Mouse (Mus musculus) brain, embryonic 14.5 days (tissue): ENCODE data around the gene Slc1a2. TPM values are rescaled to one million over a fixed set of nuclear protein-coding genes. Genes with fewer than 3 reads are reported as not detected.

Experiments
- DNase-seq: peaks from one replicate; pipeline ENCODE4 v3.0.0-alpha.2; 2011; ENCODE audit warnings: low read depth
- CTCF ChIP-seq: fragments of 200-500 bp; IDR thresholded peaks from 2 replicates; pipeline ENCODE4 v1.5.1; 2012; ENCODE audit warnings: inconsistent platforms, mild to moderate bottlenecking, moderate library complexity, borderline replicate concordance; ENCODE audit not compliant: insufficient read depth, insufficient read length; ENCODE audit errors: extremely low read depth
- POLR2A ChIP-seq: fragments of 200-500 bp; IDR thresholded peaks from 2 replicates; pipeline ENCODE4 v1.6.1; 2012; ENCODE audit warnings: mild to moderate bottlenecking, inconsistent platforms, borderline replicate concordance; ENCODE audit not compliant: poor library complexity, insufficient read depth, insufficient read length, severe bottlenecking; ENCODE audit errors: extremely low read depth
- polyA plus RNA-seq: library from polyadenylated mRNA; depleted of rRNA; stranded (reverse); fragments of >200 nt; gene quantifications from 2 replicates; pipeline ENCODE4 v1.2.3, GENCODE M21; 2012

Gene Slc1a2
- polyA plus RNA-seq, 1 experiment: 46.2 TPM

GRCm38 (mm10) chr2:102801899-102802298, 143.4 kb downstream of the Slc1a2 start:
- no peak for DNase-seq
- no peak for TF ChIP-seq CTCF
- no peak for TF ChIP-seq POLR2A

- no peak for TF ChIP-seq POLR2A
- TF ChIP-seq CTCF: peak; percentile 37; the same call in 1 of the 2 replicates
- DNase-seq: peak; percentile 68
These were observed 145.7 kb downstream of the Slc1a2 start for GRCm38 (mm10) chr2:102804109-102804508.

GRCm38 (mm10) chr2:102805283-102805682, 146.8 kb downstream of the Slc1a2 start:
- no peak for DNase-seq
- TF ChIP-seq POLR2A: no peak

GRCm38 (mm10) chr2:102805761-102806496, 147.5 kb downstream of the Slc1a2 start:
- TF ChIP-seq POLR2A (no peak), CTCF (no peak)
- no peak for DNase-seq

GRCm38 (mm10) chr2:102807633-102808032, 149.2 kb downstream of the Slc1a2 start:
- DNase-seq: peak; percentile 71
- TF ChIP-seq CTCF: no peak
- no peak for TF ChIP-seq POLR2A

GRCm38 (mm10) chr2:102809436-102809835, 151.0 kb downstream of the Slc1a2 start:
- DNase-seq: no peak
- TF ChIP-seq POLR2A (no peak), CTCF (no peak)

GRCm38 (mm10) chr2:102812756-102813155, 154.3 kb downstream of the Slc1a2 start:
- DNase-seq: no peak
- TF ChIP-seq POLR2A: no peak
- no peak for TF ChIP-seq CTCF

- no peak for TF ChIP-seq CTCF
- TF ChIP-seq POLR2A: no peak
- DNase-seq: no peak
These were observed 156.9 kb downstream of the Slc1a2 start for GRCm38 (mm10) chr2:102815289-102815809.

GRCm38 (mm10) chr2:102820225-102820711, 161.8 kb downstream of the Slc1a2 start:
- no peak for TF ChIP-seq POLR2A
- no peak for TF ChIP-seq CTCF
- peak; percentile 34 for DNase-seq

- no peak for DNase-seq
- TF ChIP-seq POLR2A (no peak), CTCF (no peak)
These were observed 162.3 kb downstream of the Slc1a2 start for GRCm38 (mm10) chr2:102820790-102821189.

- no peak for DNase-seq
- no peak for TF ChIP-seq CTCF
- no peak for TF ChIP-seq POLR2A
These were observed 163.6 kb downstream of the Slc1a2 start for GRCm38 (mm10) chr2:102822036-102822435.
